Mouse (Mus musculus): ENCODE results near the gene Lrp8.

The Lrp8 gene

DNA sequence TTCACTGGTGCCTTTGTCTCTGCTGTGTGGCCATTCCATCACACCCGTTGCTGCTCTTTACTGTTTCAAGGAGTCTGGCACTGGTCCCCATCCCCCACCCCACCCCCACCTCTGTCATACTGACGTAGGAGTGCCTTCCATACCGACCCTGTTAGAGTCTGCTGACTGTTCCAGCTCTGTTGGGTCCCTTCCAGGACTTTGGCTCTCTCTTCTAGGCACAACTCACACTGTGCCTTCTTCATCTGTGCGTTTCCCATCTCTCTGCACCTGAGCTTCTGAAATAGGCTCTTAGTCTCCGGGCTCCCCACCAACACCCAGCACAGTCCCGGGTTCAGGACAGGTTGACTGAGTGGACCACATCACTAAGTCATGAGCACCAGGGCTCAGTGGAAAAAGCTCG, 44.7 kb downstream of the Lrp8 start:
- DNase-seq (ENCODE audit: low spot score): no peak

- no peak for DNase-seq (ENCODE audit: low spot score)
These were observed 46.5 kb downstream of the Lrp8 start for GRCm38 (mm10) chr4:107848546-107848945.

GRCm38 (mm10) chr4:107849621-107850020, 47.6 kb downstream of the Lrp8 start:
- DNase-seq (ENCODE audit: low spot score): no peak

DNA sequence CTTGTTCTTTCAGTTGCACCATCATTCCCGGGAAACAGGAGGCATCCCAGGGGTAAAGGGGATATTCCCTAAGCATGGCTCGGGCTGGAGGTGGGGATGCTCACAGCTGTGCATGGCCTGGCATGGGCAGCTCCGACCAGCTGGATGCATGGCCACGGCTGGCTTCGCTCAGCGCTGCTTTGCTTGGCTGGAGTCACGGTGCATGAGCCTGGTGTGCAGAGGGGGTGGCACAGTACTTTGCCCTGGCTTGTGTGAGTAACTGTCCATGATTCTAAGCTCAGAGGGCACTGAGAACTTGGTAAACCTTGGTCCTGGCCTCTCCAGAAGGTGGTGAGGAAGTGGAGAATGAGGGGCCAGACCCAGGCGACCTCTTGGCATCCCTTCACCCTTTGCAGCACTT, 48.0 kb downstream of the Lrp8 start:
- no peak for DNase-seq (ENCODE audit: low spot score)

- DNase-seq (ENCODE audit: low spot score): no peak
These were observed 51.3 kb downstream of the Lrp8 start for GRCm38 (mm10) chr4:107853333-107853732.

- DNase-seq (ENCODE audit: low spot score): no peak
These were observed 51.8 kb downstream of the Lrp8 start for GRCm38 (mm10) chr4:107853836-107854235.

DNA sequence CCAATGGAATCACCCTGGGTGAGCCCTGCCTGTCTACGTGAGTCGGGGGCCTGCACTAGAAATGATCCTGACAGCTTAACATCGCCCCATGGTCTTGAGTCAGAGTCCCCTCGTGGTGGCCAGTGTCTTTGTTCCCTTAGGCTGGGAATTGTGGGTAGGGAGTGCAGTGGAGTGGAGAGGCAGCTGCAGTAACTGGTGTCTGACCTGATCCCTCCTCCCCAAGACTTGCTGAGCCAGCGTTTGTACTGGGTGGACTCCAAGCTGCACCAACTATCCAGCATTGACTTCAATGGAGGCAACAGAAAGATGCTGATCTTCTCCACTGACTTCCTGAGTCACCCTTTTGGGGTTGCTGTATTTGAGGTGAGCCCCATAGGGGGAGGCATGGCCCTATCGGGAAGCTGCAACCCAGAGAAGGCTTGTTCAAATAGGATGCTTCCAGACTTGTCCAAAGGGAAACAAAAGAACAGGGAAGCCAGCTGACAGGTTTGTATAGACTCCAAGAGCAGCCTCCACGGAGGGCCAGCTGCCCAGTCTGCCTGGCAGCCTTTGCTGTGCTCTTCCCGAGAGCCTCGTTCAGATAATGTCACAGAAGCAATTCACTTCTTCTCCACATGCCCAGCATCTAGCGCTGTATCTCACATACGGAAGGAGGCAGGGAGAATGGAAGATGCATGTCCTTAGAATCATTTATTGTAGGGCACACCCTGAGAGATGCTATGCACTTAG, 55.1 kb downstream of the Lrp8 start:
- no peak for DNase-seq (ENCODE audit: low spot score)

DNA sequence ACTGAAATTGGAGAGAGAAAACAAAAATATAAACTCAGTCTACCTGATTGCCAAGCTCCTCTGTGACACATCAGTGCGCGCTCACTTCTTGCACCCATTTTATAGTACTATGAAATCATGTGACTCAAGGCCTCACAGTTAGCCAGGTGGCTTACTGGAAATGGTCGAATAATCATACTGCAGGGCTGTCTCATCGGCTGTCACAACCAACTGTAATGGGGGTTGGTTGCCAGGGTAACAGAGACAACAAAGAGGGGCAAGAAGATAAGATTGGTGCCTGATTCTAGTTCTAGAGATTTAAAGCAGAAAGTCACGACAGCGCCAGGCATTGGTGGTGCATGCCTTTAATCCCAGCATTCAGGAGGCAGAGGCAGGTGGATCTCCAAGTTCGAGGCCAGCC, 56.9 kb downstream of the Lrp8 start:
- no peak for DNase-seq (ENCODE audit: low spot score)

- DNase-seq (ENCODE audit: low spot score): no peak
These were observed 62.8 kb downstream of the Lrp8 start for GRCm38 (mm10) chr4:107864866-107865265.

GRCm38 (mm10) chr4:107879254-107880050, 77.4 kb downstream of the Lrp8 start, which contains the start of gene Magoh:
Gene Magoh (plus strand): TSS chr4:107879755.
- peak; percentile 94 for DNase-seq (ENCODE audit: low spot score)

GRCm38 (mm10) chr4:107881631-107882030, 79.6 kb downstream of the Lrp8 start:
- DNase-seq (ENCODE audit: low spot score): no peak

GRCm38 (mm10) chr4:107886371-107886770, 84.3 kb downstream of the Lrp8 start:
- no peak for DNase-seq (ENCODE audit: low spot score)

DNA sequence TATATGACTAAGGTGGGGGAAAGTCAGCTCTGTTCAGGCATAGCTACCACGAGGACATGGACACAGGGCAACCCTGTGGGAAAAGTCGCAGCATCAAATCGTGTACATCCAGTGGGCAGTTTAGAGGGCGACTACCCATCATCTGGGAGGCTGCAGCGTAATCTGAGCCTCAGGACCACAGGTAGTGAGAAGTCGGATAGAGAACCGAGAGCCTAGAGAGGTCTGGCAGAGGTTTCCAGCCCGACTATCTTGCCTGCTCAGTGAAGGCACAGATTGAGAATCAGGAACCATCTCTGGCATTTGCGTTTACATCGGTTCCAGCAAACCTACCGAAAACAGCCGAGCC, 87.3 kb downstream of the Lrp8 start:
- no peak for DNase-seq (ENCODE audit: low spot score)

GRCm38 (mm10) chr4:107889731-107890432, 87.8 kb downstream of the Lrp8 start, which contains the start of gene 0610037L13Rik:
Gene 0610037L13Rik (plus strand): TSS chr4:107889813.
- DNase-seq (ENCODE audit: low spot score): peak; percentile 91

GRCm38 (mm10) chr4:107892663-107893062, 90.6 kb downstream of the Lrp8 start:
- DNase-seq (ENCODE audit: low spot score): no peak

GRCm38 (mm10) chr4:107899211-107899927, 97.3 kb downstream of the Lrp8 start:
- DNase-seq (ENCODE audit: low spot score): no peak

GRCm38 (mm10) chr4:107900206-107900605, 98.1 kb downstream of the Lrp8 start:
- DNase-seq (ENCODE audit: low spot score): no peak

DNA sequence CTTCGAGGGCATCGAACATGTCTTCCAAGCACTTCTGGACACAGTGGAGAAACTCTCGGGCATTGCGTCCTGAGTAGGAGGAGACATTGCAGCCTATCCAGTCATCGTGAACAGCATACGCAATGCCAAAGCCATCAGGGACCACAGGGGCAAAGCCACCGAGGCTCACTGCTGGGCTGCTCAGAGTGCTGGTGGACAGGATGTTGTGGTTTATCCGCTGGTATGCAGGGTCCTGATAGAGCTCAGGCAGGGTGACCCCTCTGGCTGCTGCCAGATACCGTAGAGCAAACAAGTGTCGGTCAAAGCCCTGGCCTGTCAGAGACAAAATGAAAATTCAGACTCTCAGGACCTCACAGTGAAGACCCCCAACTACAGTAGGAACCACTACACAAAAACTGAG, 102.2 kb downstream of the Lrp8 start:
- no peak for DNase-seq (ENCODE audit: low spot score)

DNA sequence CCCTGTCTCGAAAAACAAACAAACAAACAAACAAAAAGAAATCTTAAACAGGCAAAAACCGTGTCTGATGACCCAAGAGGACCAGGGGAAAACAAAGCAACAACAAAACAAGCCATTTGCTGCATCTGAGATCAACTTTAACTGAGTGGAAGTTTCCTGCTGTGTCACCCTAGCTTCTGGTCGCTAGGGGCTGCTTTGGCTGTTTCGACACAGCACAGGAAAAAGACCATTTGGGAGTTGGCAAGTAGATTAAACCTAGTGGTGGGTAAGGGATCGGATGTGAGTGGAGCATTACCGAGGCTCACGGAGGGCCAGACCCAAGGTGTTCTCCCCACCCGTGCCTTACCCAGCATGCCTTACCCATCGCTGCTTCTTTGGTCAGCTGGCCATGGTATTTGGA, 104.5 kb downstream of the Lrp8 start:
- no peak for DNase-seq (ENCODE audit: low spot score)

- no peak for DNase-seq (ENCODE audit: low spot score)
These were observed 108.0 kb downstream of the Lrp8 start for GRCm38 (mm10) chr4:107910020-107910419.

DNA sequence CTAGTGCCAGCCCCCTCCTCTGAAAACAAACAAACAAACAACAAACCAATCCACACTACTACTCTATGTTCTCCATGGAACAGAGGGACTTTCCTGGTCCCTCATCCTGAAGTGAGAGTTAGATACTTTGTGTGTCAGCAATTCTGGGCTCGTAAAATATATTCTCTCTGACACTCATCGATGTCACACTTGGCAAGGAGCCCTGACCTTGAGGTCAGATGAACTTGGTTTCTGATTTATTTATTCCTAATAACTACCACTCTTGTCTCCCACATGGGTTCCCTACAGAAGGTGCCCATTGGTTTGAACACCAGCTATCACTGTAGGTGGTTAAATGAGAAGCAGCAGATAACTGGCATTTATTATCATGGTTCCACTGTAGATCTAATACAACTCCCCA, 118.3 kb downstream of the Lrp8 start:
- no peak for DNase-seq (ENCODE audit: low spot score)

DNA sequence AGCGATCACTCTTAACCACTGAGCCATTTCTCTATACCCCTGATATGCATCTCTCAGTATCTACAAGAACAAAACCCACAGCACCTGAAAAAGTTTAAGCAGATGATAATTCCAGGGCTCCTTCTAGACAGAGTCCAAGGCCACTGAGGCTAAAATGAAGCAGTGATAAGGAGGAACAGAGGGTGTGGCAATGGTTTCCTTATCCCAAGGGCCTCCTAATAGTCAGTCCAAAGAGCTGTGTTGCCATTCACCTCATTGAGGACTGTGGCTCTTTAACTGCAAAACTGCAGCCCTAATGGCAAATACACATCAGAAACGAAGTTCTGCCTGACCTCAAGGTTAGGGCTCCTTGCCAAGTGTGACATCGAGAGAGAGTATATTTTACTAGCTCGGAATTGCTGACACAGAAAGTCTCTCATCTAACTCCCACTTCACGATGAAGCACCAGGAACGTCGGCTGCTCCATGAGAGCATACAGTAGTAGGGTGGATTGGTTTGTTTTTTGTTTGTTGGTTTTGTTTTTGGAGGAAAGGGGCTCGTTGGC, 119.2 kb downstream of the Lrp8 start:
- no peak for DNase-seq (ENCODE audit: low spot score)

Data from left cerebral cortex, adult 11 months (tissue).